Mouse (Mus musculus) adrenal gland (tissue): Measurements from ENCODE around the gene Ptcd2.

Experiments used
- intact Hi-C: fragments of 180-260 bp; cut with DNase I; formaldehyde crosslinking; loops from one replicate; pipeline ENCODE4 v1.15.1; 2025
- long read RNA-seq, 2 experiments: library from polyadenylated mRNA; unstranded; transcript quantifications; one replicate each; pipeline ENCODE4 v2.0.0; 2020; ENCODE audit warnings: borderline replicate concordance in 1 of 2; ENCODE audit not compliant: insufficient replicate concordance in 1 of 2

Gene Ptcd2
- long read RNA-seq, experiment 1, transcript Ptcd2-201 (10 exons, 1,704 nt), result major isoform, 42 of 47 reads
- long read RNA-seq, experiment 1, partial matches to known transcripts, result 4 of 47 reads
- long read RNA-seq, experiment 1, other reads (novel, unspliced or antisense), result 1 of 47 reads
- long read RNA-seq, experiment 2, transcript Ptcd2-201 (10 exons, 1,704 nt), result major isoform, 45 of 47 reads
- long read RNA-seq, experiment 2, partial matches to known transcripts, result 2 of 47 reads
- long read RNA-seq, experiment 2, other reads (novel, unspliced or antisense), result 0 of 47 reads

DNA sequence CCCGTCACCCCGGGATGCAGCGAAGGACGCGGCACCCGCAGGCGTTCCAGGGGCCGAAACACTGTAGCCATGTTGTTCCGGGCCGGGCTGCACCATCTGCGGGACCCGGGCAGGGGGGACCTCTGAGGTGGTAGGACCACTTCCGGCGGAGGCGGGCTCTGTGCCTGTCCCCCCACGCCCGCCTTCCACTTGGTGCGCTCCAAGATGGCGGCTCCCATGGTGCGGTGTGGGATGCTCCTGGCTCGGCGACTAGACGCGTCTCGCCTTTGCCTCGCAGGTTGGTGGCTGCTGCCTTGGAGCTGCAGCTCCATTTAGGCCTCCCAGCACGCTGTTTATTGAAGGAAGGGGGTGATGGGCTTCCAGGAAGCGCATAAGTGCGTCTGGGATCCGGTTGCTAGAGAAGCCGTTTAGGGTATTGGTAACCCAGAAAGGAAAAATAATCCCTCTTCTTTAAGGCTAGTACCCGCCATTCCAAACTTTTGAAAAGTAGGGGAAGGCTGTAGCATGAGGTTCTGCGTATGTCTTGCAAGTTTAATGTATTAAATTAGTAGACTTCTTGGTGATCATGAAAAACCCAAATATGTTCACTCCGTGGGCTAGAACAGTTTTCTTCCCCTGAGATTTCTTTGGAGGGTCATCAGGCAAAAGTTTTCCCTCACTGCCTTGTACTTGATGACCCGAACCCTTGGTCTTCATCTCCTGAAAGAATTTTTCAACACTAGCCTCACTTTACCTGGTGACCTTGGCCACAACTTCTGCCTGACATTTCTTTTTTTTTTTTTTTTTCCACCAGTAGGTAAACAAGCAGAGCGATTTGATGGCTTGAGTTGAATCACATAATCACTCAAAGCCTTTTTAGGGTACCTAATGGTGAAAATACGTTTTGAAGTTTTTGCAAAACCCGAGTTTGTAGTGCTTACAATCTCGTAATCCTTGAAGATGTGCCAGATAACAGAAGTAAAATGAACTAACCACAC is at the start of gene Ptcd2, which contains the start of gene Mrps27:
Ptcd2 (minus strand) TSS at position 107 of the 977 bp plus-strand sequence.
Mrps27 (plus strand) TSS at position 188 of the 977 bp plus-strand sequence.
- intact Hi-C loops, result no loop called here

DNA sequence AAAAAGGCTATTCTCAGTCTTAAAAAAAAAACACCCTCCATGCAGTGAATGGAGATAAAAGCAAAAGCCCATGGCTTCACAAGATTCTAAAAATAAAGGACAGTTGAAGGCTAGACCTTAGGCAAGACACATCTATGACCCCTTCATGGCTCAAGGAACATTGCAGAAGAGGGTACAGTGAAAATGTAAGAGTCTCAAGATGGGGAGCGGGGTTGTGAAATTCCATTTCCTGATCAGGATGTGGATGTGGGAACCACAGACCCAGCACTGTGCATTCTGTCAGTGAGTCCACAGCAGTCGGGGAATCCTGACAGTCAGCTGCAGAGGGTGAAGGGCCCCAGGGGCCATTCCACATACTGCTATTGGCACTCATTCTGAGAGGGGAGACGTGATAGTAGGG is 48.6 kb upstream of the Ptcd2 start:
- intact Hi-C loops, result no loop called here

DNA sequence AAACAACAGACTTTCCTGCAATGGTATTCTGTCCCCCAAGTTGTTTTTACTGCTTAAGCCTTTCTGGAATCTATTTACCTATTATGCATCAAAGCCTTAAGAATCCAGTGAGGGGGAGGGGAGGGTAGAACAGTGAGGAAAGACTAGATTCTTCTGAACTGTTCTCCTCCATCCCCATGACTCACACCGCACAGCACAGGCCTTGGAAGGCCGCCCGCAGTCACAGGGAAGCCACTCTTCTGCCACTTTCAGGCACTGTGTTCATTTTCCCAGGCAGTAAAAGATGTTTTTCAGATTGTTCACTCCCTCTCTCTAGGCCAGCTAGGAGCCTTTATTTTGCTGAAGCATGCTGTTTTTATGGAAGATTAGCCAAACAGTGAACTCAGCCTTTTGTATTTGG is 46.9 kb upstream of the Ptcd2 start:
- intact Hi-C loops, result no loop called here

DNA sequence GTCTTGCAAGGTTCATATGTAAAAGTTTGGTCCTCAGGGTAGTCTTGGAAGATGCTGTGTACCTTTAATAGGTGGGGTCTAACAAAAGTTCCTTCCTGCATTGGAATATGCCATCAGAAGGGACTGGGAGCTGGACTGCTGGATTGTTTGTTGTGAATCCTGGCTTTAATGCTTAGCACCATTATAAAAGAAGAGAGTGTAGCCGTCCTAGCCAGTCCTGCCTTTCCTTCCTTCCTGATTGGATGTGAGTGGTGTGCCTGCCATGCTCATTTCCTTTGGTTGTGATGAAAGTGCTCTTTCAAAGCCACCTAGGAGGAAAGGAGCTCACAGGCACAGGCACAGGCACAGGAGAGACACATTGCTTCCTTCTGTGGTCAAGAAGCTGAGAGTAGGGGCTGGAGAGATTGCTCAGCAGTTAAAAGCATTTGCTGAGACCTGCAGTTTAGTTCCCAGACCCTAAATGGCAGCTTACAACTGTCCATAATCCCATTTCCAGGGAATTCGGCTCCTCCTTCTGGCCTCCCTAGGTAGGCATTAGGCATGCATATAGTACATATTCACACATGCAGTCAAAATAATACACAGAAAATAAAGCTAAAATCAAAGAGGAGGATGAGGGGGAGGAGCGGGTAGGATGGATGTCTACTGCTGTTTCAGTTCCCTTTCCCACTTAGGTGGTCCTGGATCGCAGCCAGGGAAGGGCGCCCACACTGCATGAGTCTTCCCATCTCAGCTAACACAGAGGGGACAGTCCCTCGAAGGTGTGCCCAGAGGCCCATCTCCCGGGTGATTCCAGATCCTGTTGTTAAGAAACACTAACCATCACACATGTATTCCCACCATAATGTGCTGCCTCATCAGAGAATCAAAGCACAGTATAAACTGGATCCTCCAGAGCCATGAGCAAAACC is 43.7 kb upstream of the Ptcd2 start:
- intact Hi-C loops, result no loop called here

DNA sequence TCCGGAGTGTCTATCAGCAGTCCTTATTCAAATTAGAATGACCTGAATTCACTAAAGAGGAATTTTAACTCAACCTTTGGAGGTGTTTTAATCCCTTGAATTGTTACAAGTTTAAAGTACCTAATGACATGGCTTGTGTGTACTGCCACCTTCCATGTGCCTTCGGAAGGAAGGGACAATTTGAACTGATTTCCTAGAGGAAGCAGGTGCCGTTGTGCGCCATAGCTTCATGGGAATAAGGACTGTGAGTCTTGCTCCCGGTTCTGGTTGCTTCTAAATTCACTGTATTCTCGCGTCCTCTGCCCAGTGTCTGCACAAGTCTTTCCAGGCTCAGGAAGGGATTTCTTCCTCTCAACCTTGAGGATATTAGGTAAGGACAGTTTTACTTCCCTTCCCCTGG is 41.8 kb upstream of the Ptcd2 start:
- intact Hi-C loops, result no loop called here

DNA sequence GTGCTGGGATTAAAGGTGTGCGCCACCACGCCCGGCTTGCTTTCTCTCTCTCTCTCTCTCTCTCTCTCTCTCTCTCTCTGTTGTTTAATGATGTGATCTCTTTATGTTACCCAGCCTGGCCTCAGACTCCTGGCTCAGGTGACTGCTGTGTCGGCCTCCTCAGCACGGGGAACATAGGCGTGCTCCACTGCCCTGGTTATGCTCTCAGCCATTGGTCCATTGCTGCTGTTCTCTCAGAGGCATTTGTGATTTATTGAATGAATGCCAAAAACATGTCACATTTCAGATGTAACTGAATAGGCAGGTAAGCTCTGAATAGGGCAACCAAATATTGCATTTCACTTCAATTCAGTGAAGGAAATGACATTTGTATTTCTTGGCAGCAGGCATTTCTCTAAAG is 41.4 kb upstream of the Ptcd2 start:
- intact Hi-C loops, result no loop called here

DNA sequence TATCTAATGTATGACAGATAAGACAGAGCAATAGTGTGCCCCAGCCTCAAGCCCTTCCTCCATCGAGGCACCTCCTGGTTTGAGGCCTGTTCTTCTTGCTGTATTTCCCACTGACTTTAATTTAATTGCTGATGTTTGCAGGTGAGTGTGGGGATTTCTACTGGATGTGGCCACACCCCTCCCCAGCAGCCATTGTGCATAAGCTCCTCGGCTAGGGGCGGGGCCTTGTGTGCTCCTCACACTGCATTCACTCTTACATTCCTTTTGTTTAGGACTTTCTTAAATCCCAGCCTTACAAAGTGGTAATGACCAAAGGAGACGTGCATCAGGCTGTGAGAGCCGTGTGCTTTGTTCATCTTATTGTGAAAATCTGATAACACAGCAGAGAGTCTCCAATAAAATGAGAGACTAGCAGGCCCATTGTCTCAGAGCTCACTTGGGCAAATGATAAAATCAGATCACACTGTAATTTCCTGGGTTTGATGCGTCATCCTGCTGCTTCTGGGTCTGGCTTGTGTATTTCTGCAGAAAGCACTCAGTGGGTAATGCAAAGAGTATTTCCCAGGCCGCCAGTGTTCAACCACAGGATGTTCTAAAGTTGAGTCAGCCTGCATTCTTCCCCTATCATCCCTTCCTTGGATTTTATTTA is 40.2 kb upstream of the Ptcd2 start:
- intact Hi-C loops, result no loop called here

DNA sequence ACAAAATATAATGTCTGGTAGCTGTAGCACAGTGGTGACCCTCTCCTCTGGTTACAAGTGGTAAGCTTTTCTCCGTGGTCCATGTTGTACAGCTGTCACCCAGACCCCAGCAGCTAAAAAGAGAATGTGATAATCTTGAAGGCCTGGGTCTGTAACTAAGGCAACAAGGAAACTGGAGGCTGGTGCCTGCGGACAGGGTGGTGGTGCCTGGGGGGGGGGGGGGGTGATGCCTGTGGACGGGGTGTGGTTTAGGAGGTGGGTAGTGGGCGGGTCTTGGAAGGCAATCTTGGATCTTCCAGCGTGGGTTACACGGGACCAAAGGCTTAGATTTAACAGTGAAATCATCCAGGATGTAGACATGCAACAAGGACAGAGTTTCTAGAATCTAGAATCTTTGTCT is 37.9 kb upstream of the Ptcd2 start:
- intact Hi-C loops, result no loop called here

DNA sequence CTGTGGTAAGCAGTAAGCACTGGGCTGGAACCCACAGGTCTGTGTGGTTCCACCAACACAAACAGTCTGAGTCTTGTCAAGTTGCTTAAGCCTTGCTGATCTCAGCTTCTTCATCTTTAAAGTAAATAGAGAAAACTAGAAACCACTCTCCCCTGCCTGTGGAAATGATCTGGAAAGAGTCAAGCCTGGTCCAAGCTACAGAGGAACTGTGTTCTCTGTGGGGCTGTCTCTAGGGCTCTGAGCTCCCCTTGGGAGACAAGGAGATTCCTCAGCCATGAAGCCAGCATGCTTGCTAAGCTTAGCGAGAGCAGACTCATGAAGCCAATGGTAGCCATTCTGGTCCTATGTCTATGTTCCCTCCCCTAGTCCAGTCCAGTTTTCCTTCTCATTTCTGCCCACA is 33.7 kb upstream of the Ptcd2 start:
- intact Hi-C loops, result loop anchor here (5.0 to 10.0 kb wide), 3 partner anchors 47 to 459 kb away; no protein-coding TSS in a partner anchor

DNA sequence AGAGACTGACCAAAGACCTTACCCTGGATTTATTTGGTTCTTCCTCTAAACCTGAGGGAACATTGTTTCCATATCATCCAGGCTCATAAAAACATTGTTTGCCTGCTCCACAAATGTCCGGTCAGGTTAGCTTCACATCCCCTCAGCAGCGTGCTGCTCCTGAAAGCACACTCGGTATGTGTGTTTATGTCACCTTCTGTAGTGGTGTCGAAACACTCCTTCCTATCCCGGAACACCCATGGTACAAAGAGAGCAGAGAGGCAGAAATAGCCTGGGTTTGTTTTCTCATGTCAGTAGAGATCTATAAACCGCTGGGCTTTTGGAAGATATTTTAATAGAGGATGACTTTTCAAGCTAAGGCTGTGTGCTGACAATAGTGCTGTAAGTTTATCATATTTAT is 32.5 kb upstream of the Ptcd2 start:
- intact Hi-C loops, result loop anchor here (5.0 to 10.0 kb wide), 3 partner anchors 48 to 460 kb away; no protein-coding TSS in a partner anchor

DNA sequence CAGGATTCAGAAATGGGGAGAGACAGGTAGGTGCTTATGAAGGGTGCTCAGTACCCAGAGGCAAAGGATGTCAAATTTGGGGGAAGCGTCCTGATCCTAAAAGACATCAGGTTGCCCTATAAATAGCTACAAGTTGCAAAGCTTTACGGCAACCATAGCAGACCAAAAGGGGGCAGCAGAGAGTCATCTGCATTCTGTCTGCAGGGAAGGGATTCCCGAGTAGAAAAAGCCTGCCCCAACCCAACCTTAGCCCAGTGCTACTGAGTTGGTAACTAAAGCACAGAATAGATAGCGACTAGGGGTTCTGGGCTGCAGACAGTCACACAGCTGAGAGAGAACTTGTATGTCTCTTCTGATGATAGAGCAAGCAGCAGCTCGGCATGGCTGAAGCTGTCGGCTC is 31.0 kb upstream of the Ptcd2 start:
- intact Hi-C loops, result loop anchor here (5.0 to 10.0 kb wide), 3 partner anchors 49 to 462 kb away; no protein-coding TSS in a partner anchor

DNA sequence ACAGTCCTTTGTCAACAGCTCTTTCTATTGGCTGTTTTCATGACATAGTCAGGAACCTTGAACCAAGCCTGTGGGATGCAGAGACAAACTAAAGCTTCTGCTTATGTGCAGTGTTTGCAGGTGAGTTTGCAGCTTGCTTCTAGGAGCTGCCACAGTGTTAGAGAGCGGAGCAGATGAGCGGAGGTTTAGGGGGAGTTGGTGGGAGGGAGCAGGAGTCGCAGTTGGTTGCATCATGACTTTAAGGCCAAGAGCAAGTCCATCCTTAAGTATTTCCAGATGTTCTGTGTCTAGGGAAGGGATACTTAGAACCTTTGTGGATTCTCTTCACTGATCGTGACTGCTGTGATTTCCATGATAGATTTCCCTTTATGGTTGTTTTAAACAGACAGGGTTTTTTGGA is 29.7 kb upstream of the Ptcd2 start:
- intact Hi-C loops, result loop anchor here (10.0 kb wide), 1 partner anchor 51 kb away; no protein-coding TSS in a partner anchor

DNA sequence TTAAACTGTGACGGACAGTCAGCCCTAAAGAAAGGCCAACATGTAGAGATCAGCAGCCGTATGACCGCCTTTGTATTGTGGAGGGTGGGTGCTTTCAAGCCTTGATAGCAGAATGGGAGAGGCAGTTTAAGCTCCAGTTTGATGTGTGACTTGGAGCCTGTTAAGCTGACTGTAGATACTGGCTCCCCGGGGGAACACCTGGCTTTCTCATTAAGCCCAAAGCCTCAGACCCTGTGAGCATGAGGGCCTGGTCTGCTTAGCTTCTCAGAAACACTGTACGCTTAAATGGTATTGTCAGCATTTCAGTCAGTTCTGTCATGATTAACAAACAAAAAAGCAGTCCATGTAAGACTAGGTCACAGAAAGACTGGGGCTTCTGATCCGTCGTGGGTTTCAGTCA is 29.2 kb upstream of the Ptcd2 start:
- intact Hi-C loops, result loop anchor here (10.0 kb wide), 1 partner anchor 51 kb away; no protein-coding TSS in a partner anchor

DNA sequence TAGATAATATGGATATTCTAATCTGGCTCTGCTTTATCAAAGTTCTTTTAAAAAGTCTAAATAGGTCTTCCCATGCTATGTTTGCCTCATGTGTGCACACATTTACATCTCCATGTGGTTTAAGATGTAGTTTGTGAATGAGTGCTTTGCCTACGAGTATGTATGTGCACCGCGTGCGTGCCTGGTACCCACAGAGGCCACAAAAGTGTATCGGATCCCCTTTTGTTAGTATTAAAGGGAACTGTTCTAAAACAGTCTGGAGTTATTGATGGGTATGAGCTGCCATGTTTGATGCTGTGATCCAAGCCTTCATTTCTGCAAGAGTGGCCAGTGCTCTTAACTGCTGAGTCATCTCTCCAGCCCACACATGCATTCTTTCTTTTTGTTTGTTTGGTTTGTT is 26.8 kb upstream of the Ptcd2 start:
- intact Hi-C loops, result loop anchor here (10.0 kb wide), 1 partner anchor 54 kb away; no protein-coding TSS in a partner anchor

DNA sequence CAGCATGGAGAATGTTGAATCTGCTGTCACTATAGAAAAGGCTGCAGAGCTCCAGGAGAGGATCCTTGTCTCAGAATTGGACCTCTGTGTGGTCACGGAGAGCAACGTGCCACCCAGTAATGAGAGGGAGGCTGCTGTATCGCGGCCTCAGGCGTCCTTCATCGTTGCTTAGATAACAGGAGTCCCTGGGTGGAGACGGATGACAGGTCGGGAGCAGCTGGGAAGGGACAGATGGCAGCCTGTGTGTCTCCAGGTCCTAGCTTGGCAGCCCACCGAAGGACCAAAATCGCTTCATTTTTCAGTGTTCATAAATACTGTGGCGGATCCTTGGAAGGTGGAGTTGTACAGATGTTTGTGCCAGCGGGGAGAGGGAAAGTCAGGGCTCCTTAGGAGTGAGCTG is 24.6 kb upstream of the Ptcd2 start:
- intact Hi-C loops, result no loop called here

DNA sequence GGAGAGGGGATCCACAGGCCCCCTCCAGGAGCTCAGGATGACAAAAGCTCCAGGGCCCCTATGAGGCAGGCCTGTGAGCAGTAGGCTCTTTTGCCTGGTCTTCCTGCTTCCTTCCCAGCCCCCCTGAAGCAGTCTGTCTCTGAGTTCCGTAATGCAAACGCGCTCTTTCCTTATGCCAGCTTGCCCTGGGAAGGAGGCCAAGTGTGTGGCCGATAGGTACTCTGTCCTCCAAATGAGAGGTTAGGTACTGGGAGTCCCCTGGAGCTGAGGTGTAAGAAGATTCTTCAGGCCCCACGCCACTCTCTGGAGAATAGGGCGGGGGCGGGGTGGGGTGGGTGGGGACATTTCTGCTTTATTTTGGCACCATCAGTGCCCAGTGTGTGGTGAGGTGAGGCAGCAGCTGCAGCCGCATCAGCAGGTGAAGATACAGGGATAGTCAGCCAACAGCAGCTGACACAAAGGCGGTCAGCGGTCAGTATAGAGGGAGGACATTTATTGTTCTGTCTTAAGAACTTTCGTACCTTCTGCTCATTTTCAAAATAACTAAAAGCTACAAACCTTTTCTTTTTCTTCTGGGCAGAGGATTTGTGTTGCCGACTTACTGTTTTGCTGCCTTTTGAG is 23.2 kb upstream of the Ptcd2 start:
- intact Hi-C loops, result no loop called here

DNA sequence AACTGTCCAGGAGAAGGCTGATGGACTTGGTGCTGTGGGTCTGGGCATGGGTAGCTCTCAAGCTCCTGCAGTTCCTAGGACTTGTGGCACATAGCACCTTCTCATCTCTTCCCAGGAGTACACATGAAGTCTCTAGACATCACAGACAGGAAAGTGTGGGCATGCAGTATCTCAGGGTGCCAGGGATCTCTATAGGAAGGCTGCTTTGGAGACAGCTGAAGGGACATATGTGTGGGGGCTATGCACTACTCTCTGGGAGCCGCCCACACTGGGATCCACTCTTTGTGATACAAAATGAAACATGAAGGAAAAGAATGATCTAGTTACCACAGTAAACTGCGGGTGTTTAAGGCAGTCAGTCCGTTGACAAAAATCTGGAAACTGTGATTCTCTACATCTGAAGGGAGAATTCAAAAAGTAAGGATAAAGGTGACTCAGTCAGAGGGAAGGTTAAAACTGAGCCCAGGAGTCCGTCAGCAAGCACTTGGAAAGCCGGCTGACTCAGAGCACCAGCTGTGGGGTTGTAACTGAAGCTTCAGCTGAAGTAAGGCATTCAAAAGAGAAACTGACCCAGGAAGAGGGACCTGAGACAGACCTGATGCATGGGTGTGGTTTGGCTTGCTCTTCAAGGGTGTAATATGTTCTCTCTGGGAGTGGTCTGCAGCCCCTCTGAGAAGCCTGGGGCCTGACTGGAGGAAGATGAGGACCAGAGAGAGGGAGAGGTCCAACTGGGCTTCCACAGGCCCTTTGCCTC is 22.1 kb upstream of the Ptcd2 start:
- intact Hi-C loops, result no loop called here

DNA sequence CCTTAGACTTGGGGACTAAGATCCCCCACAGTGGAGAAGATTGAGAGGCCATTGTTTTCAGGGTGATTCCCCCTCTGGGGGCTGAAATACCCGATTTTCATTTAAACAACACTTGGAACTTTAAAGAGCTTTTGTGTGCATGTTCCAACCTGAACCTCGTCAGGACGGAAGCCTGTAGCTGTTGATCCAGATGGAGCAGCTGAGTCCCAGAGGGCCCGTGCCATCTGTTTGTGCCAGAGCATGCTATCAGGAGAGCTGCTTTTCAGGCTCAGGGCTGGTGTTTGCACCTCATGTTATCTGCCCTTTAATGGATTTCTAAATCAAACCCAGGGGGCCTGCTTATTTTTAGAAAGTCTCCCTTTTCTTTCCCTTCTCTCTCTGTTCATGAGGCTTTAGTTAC is 19.4 kb upstream of the Ptcd2 start:
- intact Hi-C loops, result no loop called here

DNA sequence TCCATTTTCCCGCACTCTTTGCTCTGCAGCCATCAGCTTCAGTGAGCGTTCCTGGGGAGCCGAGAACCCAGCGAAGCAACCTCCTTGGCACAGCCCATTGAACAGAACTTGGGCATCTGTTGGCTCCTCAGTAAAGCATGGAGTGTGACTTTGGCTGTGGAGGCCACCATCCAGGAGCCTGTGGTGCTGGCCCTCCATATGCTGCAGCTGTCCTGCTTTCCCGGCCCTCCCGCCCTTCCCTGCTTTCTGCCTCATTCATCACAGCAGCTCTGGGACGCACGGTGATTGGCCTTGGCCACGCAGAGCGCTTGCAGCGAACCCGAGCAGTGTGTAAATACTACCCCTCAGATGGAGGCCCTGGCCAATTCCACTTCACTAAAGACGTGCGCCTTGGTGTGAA is 14.4 kb upstream of the Ptcd2 start:
- intact Hi-C loops, result loop anchor here (10.0 kb wide), 1 partner anchor 656 kb away; the partner anchor contains the start of gene Mccc2
